Mouse (Mus musculus) CH12.LX (cell line): ENCODE results near the gene Ms4a10.

Experiments
- CHD2 ChIP-seq: IDR thresholded peaks from 2 replicates; pipeline ENCODE4 v1.6.1; 2011; ENCODE audit warnings: low read length, improper control_type of control experiment
- CTCF ChIP-seq, 2 experiments: IDR thresholded peaks in 1 of 2; conservative IDR thresholded peaks in 1 of 2; 2 replicates each; pipeline ENCODE4 v1.5.1; 2011 to 2012; ENCODE audit warnings: low read depth in 2 of 2, low read length in 2 of 2, improper control_type of control experiment in 1 of 2, inconsistent platforms in 1 of 2, mild to moderate bottlenecking in 1 of 2, moderate library complexity in 1 of 2
- POLR2A ChIP-seq: IDR thresholded peaks from 2 replicates; pipeline ENCODE4 v1.6.1; 2011; ENCODE audit warnings: low read depth, mild to moderate bottlenecking, improper control_type of control experiment, low read length
- RAD21 ChIP-seq: IDR thresholded peaks from 2 replicates; pipeline ENCODE4 v1.6.1; 2011; ENCODE audit warnings: low read depth, mild to moderate bottlenecking, low read length, improper control_type of control experiment, moderate library complexity
- TCF12 ChIP-seq: IDR thresholded peaks from 2 replicates; pipeline ENCODE4 v1.6.1; 2014; ENCODE audit warnings: low read depth, mild to moderate bottlenecking, inconsistent platforms, low read length, improper control_type of control experiment

GRCm38 (mm10) chr19:10924220-10924619 lies 50.2 kb downstream of the Ms4a10 start:
- TF ChIP-seq CTCF (conservative IDR thresholded peaks at IDR 0.05 in 1 of 2, IDR thresholded peaks at IDR 0.05 in 1 of 2; ENCODE audit: low read depth in 2 of 2, low read length in 2 of 2) (no peak), POLR2A (no peak), RAD21 (no peak), CHD2 (no peak), TCF12 (no peak)
